In the genomic region with DNA sequence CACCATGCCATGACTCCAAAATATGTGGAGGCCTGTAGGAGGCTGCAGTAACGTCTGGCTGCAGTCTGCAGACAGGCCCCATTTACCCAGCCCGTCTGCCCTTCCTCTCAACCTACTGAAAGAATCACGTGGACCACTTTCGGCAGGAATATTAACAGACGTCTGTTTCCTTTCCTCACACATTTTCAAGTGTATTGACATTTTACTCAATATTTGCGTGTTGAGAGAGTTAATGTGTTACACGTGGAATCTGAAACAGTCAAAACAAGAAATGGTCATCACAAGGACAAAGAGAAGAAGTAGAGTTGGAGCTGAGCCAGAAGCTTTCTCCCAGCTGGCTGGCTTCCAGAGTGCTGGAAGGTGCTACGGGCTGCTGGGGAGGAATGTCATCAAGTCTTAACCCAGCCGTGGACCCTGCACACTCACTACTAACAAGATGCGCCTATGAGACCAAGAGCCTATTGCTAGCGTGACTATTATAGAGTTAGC, we compare ENCODE assay signal across 8 mouse cellular contexts. TPM values are rescaled to one million over a fixed set of nuclear protein-coding genes. Genes with fewer than 3 reads are reported as not detected.
A peak's percentile ranks its signal among the peaks of the same experiment; 100 is the strongest.
DNase-seq lines count a peak whose midpoint lies in the region; ATAC-seq lines count a peak whose summit lies in the region.

No protein-coding gene starts in this region.

- no peak overlapping the region for H3K4me3 ChIP-seq in midbrain, embryonic 14.5 days (replicated peaks; ENCODE audit: low read depth, low read length)

- no peaks in the 10 kb centered on the region for H3K27me3 ChIP-seq in midbrain, embryonic 14.5 days (ENCODE audit: control insufficient read depth, insufficient read depth, low read length)

- no peak for ATAC-seq in midbrain, embryonic 14.5 days (ENCODE audit: low FRiP score, low TSS enrichment)

- peaks cover 17% of the 10 kb centered on the region for H3K4me1 ChIP-seq in midbrain, embryonic 14.5 days (ENCODE audit: control insufficient read depth, insufficient read depth, low read length)

- no peaks in the 10 kb centered on the region for H3K36me3 ChIP-seq in midbrain, embryonic 14.5 days (ENCODE audit: control insufficient read depth, insufficient read depth, low read length)

- no peaks in the 10 kb centered on the region for H3K9me3 ChIP-seq in midbrain, embryonic 14.5 days (ENCODE audit: control insufficient read depth, low read length)

- 65% methylated on average over 11 of the region's 11 CpGs for WGBS in midbrain, embryonic 14.5 days

- intact Hi-C loops in left cerebral cortex, postnatal 4 days (cut with DNase I), result no loop called here

- no peak overlapping the region for H3K9ac ChIP-seq in midbrain, embryonic 14.5 days (replicated peaks; ENCODE audit: low read length)

- no peak overlapping the region for H3K4me2 ChIP-seq in midbrain, embryonic 14.5 days (ENCODE audit: low read length)

- peak; percentile 57 for DNase-seq in left cerebral cortex, postnatal 4 days
- DNase-seq in left cerebral cortex, adult 8-10 months (ENCODE audit: low spot score in 2 of 2), result no peak
- DNase-seq in cerebellum, postnatal 36 days, result peak; percentile 32 to 36
- DNase-seq in kidney, adult 9 months, result peak; percentile 73
- peak; percentile 53 for DNase-seq in midbrain, embryonic 14.5 days
- DNase-seq in layer of hippocampus, adult 9-11 months, result no peak
- DNase-seq in left cerebral cortex, adult 18-20 months (ENCODE audit: low spot score in 2 of 2), result no peak
- DNase-seq in urinary bladder, postnatal 36 days (ENCODE audit: low spot score in 2 of 2), result no peak

- H3K27ac ChIP-seq in midbrain, embryonic 14.5 days (replicated peaks; ENCODE audit: low read depth, low read length), result no peak overlapping the region

RNA-seq across cellular contexts. Expression of a gene that starts 22.4 kb away (rescaled TPM):
- total RNA-seq in left cerebral cortex, postnatal 4 days (2021), result 10 to 100 TPM; 16.3 to 19.3 TPM
- 10 to 100 TPM; 20.5 to 23.6 (median 22.8) TPM for total RNA-seq in left cerebral cortex, adult 8-10 months (2022)
- 11.3 and 18.3 TPM in 2 replicates for polyA plus RNA-seq in midbrain, embryonic 14.5 days (2014; fragmentation: Nextera tagmentation; extraction: Ambion mirVana)
- total RNA-seq in left cerebral cortex, adult 18-20 months (2021), result 10 to 100 TPM; 17.1 to 18.9 TPM

Comparison
In these comparisons a context has a peak if more than half of its experiments do, and no peak if none do; other contexts are left out.
1. DNase-seq: peak in left cerebral cortex, postnatal 4 days (single experiment), cerebellum, postnatal 36 days (2 of 2), kidney, adult 9 months (single experiment) and midbrain, embryonic 14.5 days (single experiment); none in left cerebral cortex, adult 8-10 months (0 of 2), layer of hippocampus, adult 9-11 months (single experiment), left cerebral cortex, adult 18-20 months (0 of 2) and urinary bladder, postnatal 36 days (0 of 2).